Mouse (Mus musculus): ENCODE results near the gene Zfp574. TPM values are rescaled to one million over a fixed set of nuclear protein-coding genes. Genes with fewer than 3 reads are reported as not detected.

Gene Zfp574
- polyA plus RNA-seq, 1 experiment from 2014 or later: 12.9 TPM

DNA sequence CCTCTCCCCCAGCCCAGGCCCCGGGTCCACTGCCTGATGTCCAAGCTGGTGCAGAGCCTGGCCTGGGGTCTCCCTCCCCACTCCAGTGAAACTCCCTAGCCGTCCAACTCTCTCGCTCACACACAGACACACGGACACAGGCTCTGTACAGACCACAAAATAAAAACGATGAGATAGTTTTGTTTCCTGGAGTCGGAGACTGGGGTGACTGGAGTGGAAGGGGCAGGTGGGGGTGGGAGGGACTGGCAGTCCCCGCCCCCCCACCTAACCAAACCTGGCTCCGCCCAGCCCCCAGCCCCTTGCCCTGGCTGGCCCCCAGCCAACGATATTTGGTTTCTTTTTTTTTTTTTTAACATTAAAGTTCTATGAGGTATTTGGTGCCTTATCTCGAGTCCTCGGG, 16.6 kb downstream of the Zfp574 start:
- ATAC-seq (ENCODE audit: low FRiP score, low TSS enrichment) (no peak), DNase-seq (ENCODE audit: low spot score) (no peak)
- H3K4me1 ChIP-seq (replicated peaks; ENCODE audit: control insufficient read depth, insufficient read depth): no peaks in the 10 kb centered on the region
- no peak overlapping the region for H3K27ac ChIP-seq (replicated peaks)
- 18% methylated on average over 11 of the region's 11 CpGs for WGBS
- no peak overlapping the region for H3K4me3 ChIP-seq (ENCODE audit: low read depth, low read length)
- TF ChIP-seq EP300 (optimal IDR thresholded peaks at IDR 0.05): no peak
- no peak for TF ChIP-seq CTCF (IDR thresholded peaks at IDR 0.05; ENCODE audit: low read depth)
- no peak overlapping the region for H3K4me2 ChIP-seq (replicated peaks; ENCODE audit: low read depth)
- no peaks in the 10 kb centered on the region for H3K9me3 ChIP-seq (ENCODE audit: control insufficient read depth, low read length)
- no peak overlapping the region for H3K9ac ChIP-seq (ENCODE audit: low read length)
- H3K36me3 ChIP-seq (ENCODE audit: control insufficient read depth, insufficient read depth, low read length): peaks cover under 1% of the 10 kb centered on the region; the same call in 1 of the 2 replicates
- H3K27me3 ChIP-seq (ENCODE audit: control insufficient read depth, insufficient read depth, low read length): no peaks in the 10 kb centered on the region

GRCm38 (mm10) chr7:25089875-25090274, 17.5 kb downstream of the Zfp574 start:
- no peaks in the 10 kb centered on the region for H3K4me1 ChIP-seq (replicated peaks; ENCODE audit: control insufficient read depth, insufficient read depth)
- DNase-seq (ENCODE audit: low spot score) (no peak), ATAC-seq (ENCODE audit: low FRiP score, low TSS enrichment) (peak; percentile 11; the same call in 1 of the 2 replicates)
- H3K9me3 ChIP-seq (ENCODE audit: control insufficient read depth, low read length): no peaks in the 10 kb centered on the region
- H3K36me3 ChIP-seq (ENCODE audit: control insufficient read depth, insufficient read depth, low read length): no peaks in the 10 kb centered on the region
- WGBS: 40% methylated on average over 10 of the region's 10 CpGs
- H3K4me3 ChIP-seq (ENCODE audit: low read depth, low read length): no peak overlapping the region
- no peak overlapping the region for H3K4me2 ChIP-seq (replicated peaks; ENCODE audit: low read depth)
- no peak overlapping the region for H3K27ac ChIP-seq (replicated peaks)
- TF ChIP-seq EP300 (optimal IDR thresholded peaks at IDR 0.05) (no peak), CTCF (IDR thresholded peaks at IDR 0.05; ENCODE audit: low read depth) (no peak)
- no peak overlapping the region for H3K9ac ChIP-seq (ENCODE audit: low read length)
- no peaks in the 10 kb centered on the region for H3K27me3 ChIP-seq (ENCODE audit: control insufficient read depth, insufficient read depth, low read length)

GRCm38 (mm10) chr7:25098169-25098568, 25.8 kb downstream of the Zfp574 start:
- 64% methylated on average over 3 of the region's 3 CpGs for whole genome bisulfite sequencing

DNA sequence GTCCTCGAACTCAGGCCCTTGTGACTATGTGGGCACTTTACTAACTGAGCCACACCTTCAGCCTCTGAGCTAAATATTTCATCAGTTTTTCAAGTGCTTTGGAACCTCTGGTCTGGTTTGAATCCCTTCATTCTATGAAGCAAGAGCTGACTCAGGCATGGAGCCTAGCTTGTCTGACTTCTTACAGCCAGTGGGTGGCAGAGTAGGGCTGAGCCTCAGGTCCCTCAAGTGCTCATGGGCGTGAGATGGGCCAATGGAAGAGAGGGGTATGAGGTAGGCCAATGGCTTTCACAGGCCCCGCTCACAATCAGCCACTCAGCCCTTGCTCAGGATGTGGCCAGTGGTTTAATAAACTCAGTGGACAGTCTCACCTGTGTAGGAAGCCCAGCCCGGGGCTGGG, 27.2 kb downstream of the Zfp574 start:
- H3K27ac ChIP-seq (replicated peaks): no peak overlapping the region
- H3K9me3 ChIP-seq (ENCODE audit: control insufficient read depth, low read length): no peaks in the 10 kb centered on the region
- no peaks in the 10 kb centered on the region for H3K4me1 ChIP-seq (replicated peaks; ENCODE audit: control insufficient read depth, insufficient read depth)
- H3K4me3 ChIP-seq (ENCODE audit: low read depth, low read length): no peak overlapping the region
- H3K27me3 ChIP-seq (ENCODE audit: control insufficient read depth, insufficient read depth, low read length): no peaks in the 10 kb centered on the region
- no peak overlapping the region for H3K4me2 ChIP-seq (replicated peaks; ENCODE audit: low read depth)
- H3K9ac ChIP-seq (ENCODE audit: low read length): no peak overlapping the region
- DNase-seq (ENCODE audit: low spot score) (no peak), ATAC-seq (ENCODE audit: low FRiP score, low TSS enrichment) (no peak)
- 47% methylated on average over 4 of the region's 4 CpGs for WGBS
- H3K36me3 ChIP-seq (ENCODE audit: control insufficient read depth, insufficient read depth, low read length): no peaks in the 10 kb centered on the region
- TF ChIP-seq EP300 (optimal IDR thresholded peaks at IDR 0.05): no peak
- peak; percentile 51 for TF ChIP-seq CTCF (IDR thresholded peaks at IDR 0.05; ENCODE audit: low read depth)

More at GRCm38 (mm10) chr7:25098169-25098568, 25.8 kb downstream of the Zfp574 start:
- H3K9me3 ChIP-seq (ENCODE audit: control insufficient read depth, low read length): no peaks in the 10 kb centered on the region
- no peak for DNase-seq (ENCODE audit: low spot score)
- H3K9ac ChIP-seq (ENCODE audit: low read length): no peak overlapping the region
- no peak for TF ChIP-seq EP300 (optimal IDR thresholded peaks at IDR 0.05)
- no peak for TF ChIP-seq CTCF (IDR thresholded peaks at IDR 0.05; ENCODE audit: low read depth)
- H3K27me3 ChIP-seq (ENCODE audit: control insufficient read depth, insufficient read depth, low read length): no peaks in the 10 kb centered on the region
- no peak for ATAC-seq (ENCODE audit: low FRiP score, low TSS enrichment)
- H3K4me1 ChIP-seq (replicated peaks; ENCODE audit: control insufficient read depth, insufficient read depth): no peaks in the 10 kb centered on the region
- H3K36me3 ChIP-seq (ENCODE audit: control insufficient read depth, insufficient read depth, low read length): no peaks in the 10 kb centered on the region
- no peak overlapping the region for H3K4me3 ChIP-seq (ENCODE audit: low read depth, low read length)
- no peak overlapping the region for H3K27ac ChIP-seq (replicated peaks)
- no peak overlapping the region for H3K4me2 ChIP-seq (replicated peaks; ENCODE audit: low read depth)

DNA sequence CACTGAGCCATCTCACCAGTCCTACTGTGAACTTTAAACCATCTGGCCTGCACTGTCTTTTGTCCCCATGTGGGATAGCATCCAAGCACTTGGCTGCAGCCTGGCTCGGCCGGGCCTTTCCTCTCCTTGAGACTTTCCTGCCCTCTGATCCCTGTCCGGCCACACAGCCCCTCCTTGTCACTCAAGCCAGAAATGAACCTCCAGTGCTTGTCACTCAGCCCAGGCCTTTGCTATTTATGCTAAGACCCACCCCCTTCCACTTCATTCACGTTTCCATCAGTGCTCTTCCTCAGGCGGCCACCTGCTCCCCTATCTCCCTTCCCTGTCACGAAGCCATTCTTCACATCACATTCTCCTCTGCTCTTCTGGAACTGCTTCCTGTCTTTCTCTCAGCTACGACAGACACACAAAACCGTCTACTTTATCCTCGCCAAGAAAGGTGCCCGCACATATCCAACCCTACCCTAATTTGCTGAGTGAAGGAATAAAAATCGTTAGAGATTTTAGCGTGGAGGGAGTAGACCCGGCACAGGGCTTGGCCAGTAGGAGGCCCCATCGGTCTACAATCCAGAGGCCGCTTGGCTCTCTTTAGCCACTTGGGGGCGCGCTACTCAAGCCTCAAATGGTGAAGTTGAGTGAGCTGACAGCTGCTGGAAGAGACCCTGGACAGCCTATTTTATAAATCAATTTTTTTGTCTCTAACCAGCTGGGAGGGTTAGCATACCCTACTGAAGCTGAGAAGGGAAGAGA, 33.2 kb downstream of the Zfp574 start:
- 19% methylated on average over 17 of the region's 17 CpGs for WGBS
- TF ChIP-seq CTCF (IDR thresholded peaks at IDR 0.05; ENCODE audit: low read depth): peak; percentile 92
- TF ChIP-seq EP300 (optimal IDR thresholded peaks at IDR 0.05): no peak
- H3K36me3 ChIP-seq (ENCODE audit: control insufficient read depth, insufficient read depth, low read length): no peaks in the 10 kb centered on the region
- H3K4me3 ChIP-seq (ENCODE audit: low read depth, low read length): no peak overlapping the region
- no peak overlapping the region for H3K9ac ChIP-seq (ENCODE audit: low read length)
- no peaks in the 10 kb centered on the region for H3K9me3 ChIP-seq (ENCODE audit: control insufficient read depth, low read length)
- no peaks in the 10 kb centered on the region for H3K27me3 ChIP-seq (ENCODE audit: control insufficient read depth, insufficient read depth, low read length)
- ATAC-seq (ENCODE audit: low FRiP score, low TSS enrichment) (peak; percentile 33), DNase-seq (ENCODE audit: low spot score) (peak; percentile 83)
- H3K27ac ChIP-seq (replicated peaks): no peak overlapping the region
- H3K4me1 ChIP-seq (replicated peaks; ENCODE audit: control insufficient read depth, insufficient read depth): no peaks in the 10 kb centered on the region
- no peak overlapping the region for H3K4me2 ChIP-seq (replicated peaks; ENCODE audit: low read depth)

GRCm38 (mm10) chr7:25106790-25107502, 34.6 kb downstream of the Zfp574 start:
- H3K36me3 ChIP-seq (ENCODE audit: control insufficient read depth, insufficient read depth, low read length): no peaks in the 10 kb centered on the region
- no peaks in the 10 kb centered on the region for H3K27me3 ChIP-seq (ENCODE audit: control insufficient read depth, insufficient read depth, low read length)
- no peak overlapping the region for H3K9ac ChIP-seq (ENCODE audit: low read length)
- ATAC-seq (ENCODE audit: low FRiP score, low TSS enrichment) (no peak), DNase-seq (ENCODE audit: low spot score) (no peak)
- H3K27ac ChIP-seq (replicated peaks): no peak overlapping the region
- no peaks in the 10 kb centered on the region for H3K4me1 ChIP-seq (replicated peaks; ENCODE audit: control insufficient read depth, insufficient read depth)
- no peak overlapping the region for H3K4me2 ChIP-seq (replicated peaks; ENCODE audit: low read depth)
- WGBS: 46% methylated on average over 17 of the region's 17 CpGs
- TF ChIP-seq EP300 (optimal IDR thresholded peaks at IDR 0.05): no peak
- no peaks in the 10 kb centered on the region for H3K9me3 ChIP-seq (ENCODE audit: control insufficient read depth, low read length)
- no peak overlapping the region for H3K4me3 ChIP-seq (ENCODE audit: low read depth, low read length)
